Mouse (Mus musculus) testis, adult 2 months (tissue): Measurements from ENCODE around the gene Flt1. TPM values are rescaled to one million over a fixed set of nuclear protein-coding genes. Genes with fewer than 3 reads are reported as not detected.
A peak's percentile ranks its signal among the peaks of the same experiment; 100 is the strongest.

Experiments used
- H3K27ac ChIP-seq: fragments of 200-500 bp; 2 replicates; pipeline ENCODE4 v1.5.1; 2012; ENCODE audit warnings: low read depth, low read length; ENCODE audit not compliant: control insufficient read depth, insufficient read depth
- H3K27me3 ChIP-seq: fragments of 200-500 bp; 2 replicates; pipeline ENCODE4 v1.6.1; 2012; ENCODE audit warnings: mild to moderate bottlenecking, low read length, moderate library complexity; ENCODE audit not compliant: control insufficient read depth, insufficient read depth
- H3K36me3 ChIP-seq: fragments of 200-500 bp; 2 replicates; pipeline ENCODE4 v1.6.1; 2012; ENCODE audit warnings: mild to moderate bottlenecking, low read length; ENCODE audit not compliant: control insufficient read depth, insufficient read depth
- H3K4me1 ChIP-seq: fragments of 200-500 bp; 2 replicates; pipeline ENCODE4 v1.6.1; 2012; ENCODE audit warnings: low read length; ENCODE audit not compliant: control insufficient read depth, insufficient read depth
- H3K4me3 ChIP-seq: fragments of 200-500 bp; 2 replicates; pipeline ENCODE4 v1.5.1; 2012; ENCODE audit warnings: low read depth, mild to moderate bottlenecking, low read length, moderate library complexity, mixed read lengths; ENCODE audit not compliant: control insufficient read depth
- CTCF ChIP-seq: fragments of 200-500 bp; IDR thresholded peaks from 2 replicates; pipeline ENCODE4 v1.5.1; 2012; ENCODE audit warnings: low read depth, mild to moderate bottlenecking, inconsistent platforms, low read length, moderate library complexity; ENCODE audit not compliant: control insufficient read depth, insufficient read depth, insufficient replicate concordance
- POLR2A ChIP-seq: fragments of 200-500 bp; IDR thresholded peaks from 2 replicates; pipeline ENCODE4 v1.6.1; 2012; ENCODE audit warnings: low read depth, mild to moderate bottlenecking, inconsistent platforms, low read length, moderate library complexity; ENCODE audit not compliant: control insufficient read depth
- polyA plus RNA-seq: library from polyadenylated mRNA; depleted of rRNA; stranded (reverse); fragments of >200 nt; gene quantifications from 2 replicates; pipeline ENCODE4 v1.2.3, GENCODE M21; 2012

Flt1 gene
- polyA plus RNA-seq, 1 experiment = 1.1 TPM

GRCm38 (mm10) chr5:147707479-147707878 is 18.3 kb downstream of the Flt1 start:
- H3K36me3 ChIP-seq = no peaks in the 10 kb centered on the region
- H3K4me1 ChIP-seq = no peaks in the 10 kb centered on the region
- no peak overlapping the region for H3K27ac ChIP-seq
- TF ChIP-seq CTCF (no peak), POLR2A (no peak)
- H3K4me3 ChIP-seq = no peak overlapping the region
- no peaks in the 10 kb centered on the region for H3K27me3 ChIP-seq

GRCm38 (mm10) chr5:147704890-147705289 is 20.9 kb downstream of the Flt1 start:
- H3K4me1 ChIP-seq = no peaks in the 10 kb centered on the region
- no peak for TF ChIP-seq POLR2A
- no peak for TF ChIP-seq CTCF
- H3K36me3 ChIP-seq = no peaks in the 10 kb centered on the region
- no peak overlapping the region for H3K4me3 ChIP-seq
- H3K27me3 ChIP-seq = no peaks in the 10 kb centered on the region
- H3K27ac ChIP-seq = no peak overlapping the region

GRCm38 (mm10) chr5:147702423-147702822 is 23.4 kb downstream of the Flt1 start:
- TF ChIP-seq CTCF (no peak), POLR2A (no peak)
- H3K4me3 ChIP-seq = no peak overlapping the region
- no peaks in the 10 kb centered on the region for H3K36me3 ChIP-seq
- H3K27me3 ChIP-seq = no peaks in the 10 kb centered on the region
- H3K27ac ChIP-seq = no peak overlapping the region
- no peaks in the 10 kb centered on the region for H3K4me1 ChIP-seq

GRCm38 (mm10) chr5:147701024-147701423 is 24.8 kb downstream of the Flt1 start:
- no peak overlapping the region for H3K27ac ChIP-seq
- TF ChIP-seq POLR2A = no peak
- no peak for TF ChIP-seq CTCF
- H3K36me3 ChIP-seq = no peaks in the 10 kb centered on the region
- peaks cover 3% of the 10 kb centered on the region; the same call in 1 of the 2 replicates for H3K4me1 ChIP-seq
- H3K27me3 ChIP-seq = no peaks in the 10 kb centered on the region
- H3K4me3 ChIP-seq = no peak overlapping the region

- Histone ChIP-seq H3K36me3 (no peaks in the 10 kb centered on the region), H3K4me1 (peaks cover 3% of the 10 kb centered on the region; the same call in 1 of the 2 replicates), H3K27me3 (no peaks in the 10 kb centered on the region), H3K27ac (no peak overlapping the region), H3K4me3 (no peak overlapping the region)
- no peak for TF ChIP-seq POLR2A
- TF ChIP-seq CTCF = no peak
These were observed 27.8 kb downstream of the Flt1 start for GRCm38 (mm10) chr5:147698044-147698443.

GRCm38 (mm10) chr5:147697165-147697564 is 28.6 kb downstream of the Flt1 start:
- no peaks in the 10 kb centered on the region for H3K36me3 ChIP-seq
- H3K27ac ChIP-seq = no peak overlapping the region
- H3K4me1 ChIP-seq = peaks cover 3% of the 10 kb centered on the region; the same call in 1 of the 2 replicates
- H3K27me3 ChIP-seq = no peaks in the 10 kb centered on the region
- no peak for TF ChIP-seq CTCF
- no peak for TF ChIP-seq POLR2A
- no peak overlapping the region for H3K4me3 ChIP-seq

GRCm38 (mm10) chr5:147692622-147693021 is 33.2 kb downstream of the Flt1 start:
- no peaks in the 10 kb centered on the region for H3K36me3 ChIP-seq
- TF ChIP-seq CTCF = peak; percentile 50; the same call in 1 of the 2 replicates
- TF ChIP-seq POLR2A = no peak
- H3K27me3 ChIP-seq = no peaks in the 10 kb centered on the region
- peaks cover 3% of the 10 kb centered on the region; the same call in 1 of the 2 replicates for H3K4me1 ChIP-seq
- H3K4me3 ChIP-seq = no peak overlapping the region
- no peak overlapping the region for H3K27ac ChIP-seq
